Mouse (Mus musculus) lung, embryonic 14.5 days (tissue): Measurements from ENCODE around the gene Rhbdl1. TPM values are rescaled to one million over a fixed set of nuclear protein-coding genes. Genes with fewer than 3 reads are reported as not detected.
A peak's percentile ranks its signal among the peaks of the same experiment; 100 is the strongest.

Experiments
- ATAC-seq: fragments of 200-750 bp; cut with Nextera tagmentation; 2 replicates; pipeline ENCODE4 v1.8.0; 2017; ENCODE audit warnings: mild to moderate bottlenecking, moderate TSS enrichment, moderate library complexity; ENCODE audit not compliant: insufficient read depth
- DNase-seq: peaks from one replicate; pipeline ENCODE4 v3.0.0-alpha.2; 2015
- H3K27ac ChIP-seq: fragments of 300-500 bp; sonication (generic); 2 replicates; pipeline ENCODE4 v1.5.1; 2014; ENCODE audit warnings: low read depth, mild to moderate bottlenecking, moderate library complexity
- H3K27me3 ChIP-seq: fragments of 300-500 bp; sonication (generic); 2 replicates; pipeline ENCODE4 v1.6.1; 2014; ENCODE audit warnings: low read length, control low read depth; ENCODE audit not compliant: insufficient read depth
- H3K36me3 ChIP-seq: fragments of 300-500 bp; sonication (generic); 2 replicates; pipeline ENCODE4 v1.6.1; 2014; ENCODE audit warnings: control low read depth; ENCODE audit not compliant: insufficient read depth
- H3K4me1 ChIP-seq: fragments of 300-500 bp; sonication (generic); 2 replicates; pipeline ENCODE4 v1.6.1; 2014; ENCODE audit warnings: antibody characterized with exemption, control low read depth; ENCODE audit not compliant: insufficient read depth
- H3K4me2 ChIP-seq: fragments of 300-500 bp; sonication (generic); 2 replicates; pipeline ENCODE4 v1.6.1; 2014; ENCODE audit warnings: mild to moderate bottlenecking
- H3K4me3 ChIP-seq: fragments of 300-500 bp; sonication (generic); 2 replicates; pipeline ENCODE4 v1.5.1; 2014; ENCODE audit warnings: low read depth, low read length
- H3K9ac ChIP-seq: fragments of 300-500 bp; sonication (generic); 2 replicates; pipeline ENCODE4 v1.6.1; 2014
- H3K9me3 ChIP-seq: fragments of 300-500 bp; sonication (generic); 2 replicates; pipeline ENCODE4 v1.6.1; 2016; ENCODE audit warnings: low read depth, low read length, control low read depth
- CTCF ChIP-seq: IDR thresholded peaks from 2 replicates; pipeline ENCODE4 v1.5.1; 2016; ENCODE audit warnings: antibody characterized with exemption, low read depth
- WGBS: fragments of 180-500 bp; shearing (Covaris S2); extraction: QIAGEN DNeasy Blood & Tissue Kit; methylation state at CpG from one replicate; pipeline ENCODE4 v1.1.7; 2014; 5-methylcytosine and 5-hydroxymethylcytosine counted together
- polyA plus RNA-seq: library from polyadenylated mRNA; unstranded; fragments of >200 nt; fragmentation: Nextera tagmentation; extraction: Ambion mirVana; gene quantifications from 2 replicates; pipeline ENCODE4 v1.2.1, GENCODE M21; 2014

Rhbdl1 gene
- polyA plus RNA-seq, 1 experiment from 2014 or later: 2.0 TPM

GRCm38 (mm10) chr17:25802825-25803517, 34.1 kb downstream of the Rhbdl1 start:
- 8% methylated on average over 10 of the region's 10 CpGs for WGBS
- Histone ChIP-seq H3K4me2 (no peak overlapping the region), H3K27ac (no peak overlapping the region), H3K4me3 (no peak overlapping the region), H3K9me3 (no peaks in the 10 kb centered on the region), H3K36me3 (no peaks in the 10 kb centered on the region), H3K4me1 (no peaks in the 10 kb centered on the region), H3K27me3 (no peaks in the 10 kb centered on the region; the same call in 1 of the 2 replicates), H3K9ac (no peak overlapping the region)
- DNase-seq: peak; percentile 28
- peak; percentile 48; the same call in 1 of the 2 replicates for ATAC-seq
- no peak for TF ChIP-seq CTCF

DNA sequence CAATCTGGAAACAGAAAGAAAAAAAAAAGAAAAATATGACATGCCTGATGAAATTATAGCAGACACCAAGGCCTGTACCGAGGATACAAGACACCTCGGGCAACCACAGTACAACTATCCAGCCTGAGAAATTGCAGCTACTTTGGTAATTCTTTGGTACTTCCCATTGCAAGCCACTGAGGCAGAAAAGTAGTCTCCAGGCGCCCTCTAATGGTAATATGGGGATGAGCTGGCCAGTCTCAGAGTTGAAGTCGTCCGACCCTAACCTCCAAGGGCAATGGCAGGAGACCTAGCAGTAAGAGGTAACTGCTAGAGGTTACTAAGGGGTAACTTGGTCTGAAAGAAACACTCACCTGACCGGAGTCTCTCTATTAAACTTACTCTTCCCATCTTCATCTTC, 36.1 kb downstream of the Rhbdl1 start:
- H3K4me3 ChIP-seq: no peak overlapping the region
- WGBS: 6% methylated on average over 6 of the region's 6 CpGs
- H3K4me2 ChIP-seq: no peak overlapping the region
- no peaks in the 10 kb centered on the region for H3K27me3 ChIP-seq
- H3K36me3 ChIP-seq: no peaks in the 10 kb centered on the region
- H3K27ac ChIP-seq: no peak overlapping the region
- H3K4me1 ChIP-seq: peaks cover under 1% of the 10 kb centered on the region; the same call in 1 of the 2 replicates
- no peaks in the 10 kb centered on the region for H3K9me3 ChIP-seq
- TF ChIP-seq CTCF: peak; percentile 84
- ATAC-seq: no peak
- H3K9ac ChIP-seq: no peak overlapping the region
- DNase-seq: peak; percentile 91

- under 1% methylated on average over 35 of the region's 35 CpGs for WGBS
- Histone ChIP-seq H3K9me3 (no peaks in the 10 kb centered on the region), H3K27me3 (no peaks in the 10 kb centered on the region), H3K27ac (peak within 1 kb of the TSS; percentile 64; the same call in 1 of the 2 replicates), H3K9ac (peak within 1 kb of the TSS; percentile 52), H3K4me3 (peak within 1 kb of the TSS; percentile 61), H3K36me3 (0 out of 2 replicates have a peak, but pooled peaks cover 10% of the 10 kb centered on the region), H3K4me2 (peak within 1 kb of the TSS; percentile 98), H3K4me1 (peaks cover 14% of the 10 kb centered on the region)
- TF ChIP-seq CTCF: no peak
- ATAC-seq (peak; percentile 78), DNase-seq (peak; percentile 94)
Measured at GRCm38 (mm10) chr17:25796951-25797369, 40.1 kb downstream of the Rhbdl1 start, which contains the start of gene Metrn. TSS of gene Metrn (minus strand) at chr17:25797136.

- no peak for TF ChIP-seq CTCF
- Histone ChIP-seq H3K27ac (peak overlapping the region; percentile 64; the same call in 1 of the 2 replicates), H3K4me3 (peak overlapping the region; percentile 61), H3K9ac (peak overlapping the region; percentile 52), H3K4me2 (peak overlapping the region; percentile 98), H3K27me3 (no peaks in the 10 kb centered on the region), H3K36me3 (0 out of 2 replicates have a peak, but pooled peaks cover 10% of the 10 kb centered on the region), H3K4me1 (peaks cover 14% of the 10 kb centered on the region), H3K9me3 (no peaks in the 10 kb centered on the region)
- DNase-seq: no peak
- WGBS: under 1% methylated on average over 37 of the region's 37 CpGs
- peak; percentile 3; the same call in 1 of the 2 replicates for ATAC-seq
Measured at GRCm38 (mm10) chr17:25796211-25796771, 40.8 kb downstream of the Rhbdl1 start.

GRCm38 (mm10) chr17:25795609-25796092, 41.4 kb downstream of the Rhbdl1 start, which contains the start of gene AC134908.4:
TSS of gene AC134908.4 (minus strand) at chr17:25795659.
- peak; percentile 38 for DNase-seq
- H3K9ac ChIP-seq: peak within 1 kb of the TSS; percentile 52
- H3K4me3 ChIP-seq: peak within 1 kb of the TSS; percentile 61
- H3K36me3 ChIP-seq: 0 out of 2 replicates have a peak, but pooled peaks cover 10% of the 10 kb centered on the region
- H3K27me3 ChIP-seq: no peaks in the 10 kb centered on the region
- no peak for ATAC-seq
- H3K4me2 ChIP-seq: peak within 1 kb of the TSS; percentile 98
- 20% methylated on average over 6 of the region's 6 CpGs for WGBS
- no peak for TF ChIP-seq CTCF
- H3K27ac ChIP-seq: peak within 1 kb of the TSS; percentile 64; the same call in 1 of the 2 replicates
- peaks cover 14% of the 10 kb centered on the region for H3K4me1 ChIP-seq
- H3K9me3 ChIP-seq: no peaks in the 10 kb centered on the region

DNA sequence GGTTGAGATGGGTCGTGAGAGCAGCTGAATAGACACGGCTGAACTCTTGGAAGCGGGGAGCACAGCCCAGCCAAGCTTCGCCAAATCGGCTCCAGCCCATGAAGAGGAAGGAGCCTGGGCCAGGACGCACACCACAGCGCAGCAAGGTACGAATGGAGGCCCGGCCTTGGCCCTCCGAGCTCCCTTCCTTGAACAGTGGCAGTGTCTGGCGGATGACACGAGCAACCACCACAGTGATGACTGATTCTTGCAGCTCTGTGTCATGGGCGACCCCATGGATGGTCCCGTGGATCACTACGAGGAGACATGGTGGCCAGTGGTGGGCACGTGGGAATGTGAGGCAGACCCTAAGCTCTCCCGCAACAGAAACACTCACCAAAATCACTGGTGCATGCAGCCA, 42.1 kb downstream of the Rhbdl1 start:
- H3K9ac ChIP-seq: no peak overlapping the region
- TF ChIP-seq CTCF: no peak
- H3K27ac ChIP-seq: no peak overlapping the region
- 84% methylated on average over 17 of the region's 17 CpGs for WGBS
- H3K36me3 ChIP-seq: 0 out of 2 replicates have a peak, but pooled peaks cover 10% of the 10 kb centered on the region
- H3K9me3 ChIP-seq: no peaks in the 10 kb centered on the region
- DNase-seq (no peak), ATAC-seq (no peak)
- H3K27me3 ChIP-seq: no peaks in the 10 kb centered on the region
- H3K4me3 ChIP-seq: peak overlapping the region; percentile 61
- H3K4me2 ChIP-seq: peak overlapping the region; percentile 98
- peaks cover 14% of the 10 kb centered on the region for H3K4me1 ChIP-seq

DNA sequence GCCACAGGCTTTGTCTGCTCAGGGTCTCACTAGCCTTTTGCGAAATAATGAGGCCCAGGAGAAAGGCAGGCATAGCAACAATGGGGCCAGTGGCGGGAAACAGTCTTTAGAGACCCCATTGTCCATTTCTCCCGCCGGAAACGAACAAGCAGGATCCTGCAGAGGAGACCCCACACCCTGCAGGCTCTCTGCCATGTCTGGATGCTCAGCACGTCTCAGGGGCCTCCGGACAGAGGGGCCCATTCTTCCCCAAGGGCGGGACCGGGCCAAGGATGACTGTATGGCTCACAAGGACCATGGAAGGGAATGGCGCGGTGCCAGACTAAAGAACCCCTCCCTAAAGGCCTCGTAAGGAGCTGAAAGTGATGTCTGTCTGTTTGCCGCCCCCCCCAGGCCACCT, 42.9 kb downstream of the Rhbdl1 start:
- Histone ChIP-seq H3K4me1 (peaks cover 14% of the 10 kb centered on the region), H3K4me3 (no peak overlapping the region), H3K36me3 (peaks cover 17% of the 10 kb centered on the region; the same call in 1 of the 2 replicates), H3K9me3 (no peaks in the 10 kb centered on the region), H3K9ac (no peak overlapping the region), H3K27ac (peak overlapping the region; percentile 27; the same call in 1 of the 2 replicates), H3K4me2 (peak overlapping the region; percentile 1; the same call in 1 of the 2 replicates), H3K27me3 (no peaks in the 10 kb centered on the region)
- TF ChIP-seq CTCF: no peak
- WGBS: 70% methylated on average over 13 of the region's 13 CpGs
- no peak for DNase-seq
- no peak for ATAC-seq
